Mouse (Mus musculus) midbrain, embryonic 11.5 days (tissue): Measurements from ENCODE around the gene Elmo1. TPM values are rescaled to one million over a fixed set of nuclear protein-coding genes. Genes with fewer than 3 reads are reported as not detected.
A peak's percentile ranks its signal among the peaks of the same experiment; 100 is the strongest.

Experiments
- ATAC-seq: fragments of 200-750 bp; cut with Nextera tagmentation; 2 replicates; pipeline ENCODE4 v1.8.0; 2017; ENCODE audit warnings: moderate TSS enrichment, moderate library complexity; ENCODE audit not compliant: low FRiP score
- DNase-seq: peaks from one replicate; pipeline ENCODE4 v3.0.0; 2015; ENCODE audit warnings: low spot score; ENCODE audit errors: missing footprints
- H3K27ac ChIP-seq: fragments of 300-500 bp; sonication (generic); 2 replicates; pipeline ENCODE4 v1.5.1; 2014; ENCODE audit warnings: low read depth, low read length
- H3K27me3 ChIP-seq: fragments of 300-500 bp; sonication (generic); 2 replicates; pipeline ENCODE4 v1.6.1; 2014; ENCODE audit warnings: mild to moderate bottlenecking, low read length, moderate library complexity, mixed read lengths; ENCODE audit not compliant: control insufficient read depth, insufficient read depth
- H3K36me3 ChIP-seq: fragments of 300-500 bp; sonication (generic); 2 replicates; pipeline ENCODE4 v1.6.1; 2014; ENCODE audit warnings: mild to moderate bottlenecking, low read length, moderate library complexity, mixed read lengths; ENCODE audit not compliant: control insufficient read depth, insufficient read depth
- H3K4me1 ChIP-seq: fragments of 300-500 bp; sonication (generic); 2 replicates; pipeline ENCODE4 v1.6.1; 2014; ENCODE audit warnings: low read length; ENCODE audit not compliant: control insufficient read depth, insufficient read depth
- H3K4me2 ChIP-seq: fragments of 300-500 bp; sonication (generic); 2 replicates; pipeline ENCODE4 v1.6.1; 2014; ENCODE audit warnings: mild to moderate bottlenecking, moderate library complexity
- H3K4me3 ChIP-seq: fragments of 300-500 bp; sonication (generic); 2 replicates; pipeline ENCODE4 v1.5.1; 2014; ENCODE audit warnings: low read depth, low read length
- H3K9ac ChIP-seq: fragments of 300-500 bp; sonication (generic); 2 replicates; pipeline ENCODE4 v1.6.1; 2014; ENCODE audit warnings: low read length
- H3K9me3 ChIP-seq: fragments of 300-500 bp; sonication (generic); 2 replicates; pipeline ENCODE4 v1.6.1; 2016; ENCODE audit warnings: low read length; ENCODE audit not compliant: control insufficient read depth
- WGBS: fragments of 180-500 bp; shearing (Covaris S2); extraction: QIAGEN DNeasy Blood & Tissue Kit; methylation state at CpG from one replicate; pipeline ENCODE4 v1.1.7; 2014; 5-methylcytosine and 5-hydroxymethylcytosine counted together
- polyA plus RNA-seq: library from polyadenylated mRNA; unstranded; fragments of >200 nt; fragmentation: Nextera tagmentation; extraction: Ambion mirVana; gene quantifications from 2 replicates; pipeline ENCODE4 v1.2.1, GENCODE M21; 2014

The Elmo1 gene
- polyA plus RNA-seq, 1 experiment from 2014 or later: 19.1 TPM

DNA sequence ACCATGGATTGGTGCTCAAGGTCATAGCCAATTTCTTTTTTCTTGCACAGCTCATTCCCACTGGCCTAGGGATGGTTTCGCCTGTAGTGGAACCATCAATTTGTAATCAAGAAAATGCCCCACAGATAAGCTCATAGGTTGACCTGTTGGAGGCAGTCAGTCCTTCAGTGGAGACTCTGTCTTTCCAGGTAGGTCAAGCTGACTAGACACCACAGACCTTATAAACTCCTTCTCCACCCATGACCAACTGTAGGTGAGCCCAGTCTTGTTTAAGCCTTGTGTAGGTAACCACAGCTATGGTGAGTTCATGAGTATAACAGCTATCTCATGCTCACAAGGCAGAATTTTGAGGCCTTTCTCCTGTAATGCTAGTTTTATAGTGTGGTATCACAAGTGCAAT is 238.3 kb downstream of the Elmo1 start:
- Histone ChIP-seq H3K27ac (no peak overlapping the region), H3K9ac (no peak overlapping the region), H3K4me2 (no peak overlapping the region), H3K4me1 (no peaks in the 10 kb centered on the region), H3K27me3 (no peaks in the 10 kb centered on the region), H3K4me3 (no peak overlapping the region), H3K36me3 (no peaks in the 10 kb centered on the region), H3K9me3 (no peaks in the 10 kb centered on the region)
- 89% methylated on average over 1 of the region's 1 CpGs for WGBS
- ATAC-seq: no peak
- peak; percentile 69 for DNase-seq

DNA sequence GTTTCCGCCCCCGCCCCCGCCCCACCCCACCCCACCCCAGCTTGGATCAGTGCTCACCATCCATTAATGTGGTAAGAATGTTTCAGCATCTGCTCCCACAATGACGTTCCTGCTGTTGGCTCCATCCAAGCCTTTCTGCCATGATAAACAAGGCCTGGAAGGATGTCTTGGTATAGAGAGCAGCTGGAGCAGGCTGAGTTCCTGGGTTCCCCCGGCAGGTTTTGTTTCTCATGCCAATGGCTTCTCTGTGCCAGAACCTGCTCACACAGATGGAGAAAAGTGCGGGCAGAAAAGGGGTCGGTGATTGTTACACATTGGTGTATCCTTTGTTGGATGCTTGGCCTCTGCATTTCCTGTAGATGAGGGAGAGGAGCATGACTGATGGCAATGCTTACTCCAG is 240.6 kb downstream of the Elmo1 start:
- no peaks in the 10 kb centered on the region for H3K27me3 ChIP-seq
- 89% methylated on average over 7 of the region's 7 CpGs for WGBS
- no peak overlapping the region for H3K4me2 ChIP-seq
- no peak overlapping the region for H3K4me3 ChIP-seq
- no peak overlapping the region for H3K27ac ChIP-seq
- no peak overlapping the region for H3K9ac ChIP-seq
- no peak for ATAC-seq
- H3K36me3 ChIP-seq: no peaks in the 10 kb centered on the region
- no peaks in the 10 kb centered on the region for H3K9me3 ChIP-seq
- no peaks in the 10 kb centered on the region for H3K4me1 ChIP-seq
- peak; percentile 8 for DNase-seq

DNA sequence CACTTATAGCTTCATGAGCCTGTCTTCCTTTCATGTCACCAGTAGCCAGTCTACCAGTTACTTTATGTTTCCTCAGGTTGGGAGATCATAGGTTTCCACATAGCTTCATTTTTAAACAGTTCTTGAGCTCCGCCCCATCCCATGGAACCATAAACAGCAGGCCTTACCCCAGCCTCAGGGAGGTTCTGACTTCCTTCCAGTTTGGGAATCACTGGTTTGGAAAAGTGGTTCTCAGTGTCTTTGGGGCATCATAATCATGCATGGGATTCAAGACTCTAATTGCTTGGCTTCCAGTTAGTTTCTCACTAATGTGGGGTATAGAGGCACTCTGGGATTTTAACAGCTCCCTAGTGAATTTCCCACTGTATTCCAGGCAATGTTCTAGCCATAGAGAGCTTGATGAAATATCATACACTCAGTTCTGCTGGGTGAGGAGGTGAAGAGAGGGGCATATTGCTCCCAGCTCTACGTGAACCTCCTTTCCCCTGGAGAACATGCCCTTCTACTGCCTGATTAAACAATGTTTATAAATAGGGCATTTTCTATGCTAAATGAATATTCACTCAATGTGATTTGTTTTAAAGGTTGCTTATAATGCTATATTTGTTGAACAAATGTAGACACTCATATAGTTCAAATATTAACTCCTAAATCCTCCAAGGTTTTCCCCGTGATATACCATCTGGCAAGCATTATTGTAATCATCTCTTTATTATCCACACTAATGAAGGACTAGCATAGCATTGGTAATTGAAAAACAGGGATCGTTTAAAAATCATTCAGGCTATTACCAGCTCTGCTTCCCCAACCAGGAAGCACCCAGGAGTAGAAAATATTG is 244.9 kb downstream of the Elmo1 start:
- peak; percentile 56 for DNase-seq
- H3K9ac ChIP-seq: no peak overlapping the region
- no peaks in the 10 kb centered on the region for H3K4me1 ChIP-seq
- H3K9me3 ChIP-seq: no peaks in the 10 kb centered on the region
- H3K4me3 ChIP-seq: no peak overlapping the region
- 86% methylated on average over 4 of the region's 4 CpGs for WGBS
- no peaks in the 10 kb centered on the region for H3K27me3 ChIP-seq
- H3K4me2 ChIP-seq: no peak overlapping the region
- no peak for ATAC-seq
- H3K27ac ChIP-seq: no peak overlapping the region
- no peaks in the 10 kb centered on the region for H3K36me3 ChIP-seq

DNA sequence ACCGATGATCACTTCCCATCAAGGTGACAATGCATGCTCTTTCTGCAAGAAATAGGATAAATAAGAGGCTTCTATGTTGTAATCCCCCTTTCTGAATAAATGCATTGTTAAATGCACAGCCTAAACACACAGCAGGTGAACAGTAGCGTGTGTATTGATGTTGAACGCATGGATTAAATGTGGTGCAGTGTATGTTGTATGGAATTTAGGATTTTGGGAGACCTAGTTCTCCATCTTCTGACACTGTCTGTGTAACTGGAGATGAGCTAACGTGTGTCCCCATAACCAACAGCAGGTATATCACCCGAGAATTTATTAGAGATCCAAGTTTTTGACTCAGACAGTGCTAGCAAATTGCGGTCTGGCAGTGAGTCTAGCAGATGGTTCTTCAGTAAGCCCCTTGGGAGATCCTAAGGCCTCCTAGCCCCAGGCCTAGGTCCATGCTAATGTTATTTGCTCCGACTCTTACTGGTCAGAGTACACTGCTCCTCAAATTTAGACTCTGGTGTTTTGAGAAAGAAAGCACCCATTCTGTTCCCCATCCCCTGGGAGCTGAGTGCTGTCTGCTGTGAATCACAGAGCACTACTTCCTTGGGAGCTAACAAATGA is 245.6 kb downstream of the Elmo1 start:
- no peaks in the 10 kb centered on the region for H3K27me3 ChIP-seq
- ATAC-seq: no peak

DNA sequence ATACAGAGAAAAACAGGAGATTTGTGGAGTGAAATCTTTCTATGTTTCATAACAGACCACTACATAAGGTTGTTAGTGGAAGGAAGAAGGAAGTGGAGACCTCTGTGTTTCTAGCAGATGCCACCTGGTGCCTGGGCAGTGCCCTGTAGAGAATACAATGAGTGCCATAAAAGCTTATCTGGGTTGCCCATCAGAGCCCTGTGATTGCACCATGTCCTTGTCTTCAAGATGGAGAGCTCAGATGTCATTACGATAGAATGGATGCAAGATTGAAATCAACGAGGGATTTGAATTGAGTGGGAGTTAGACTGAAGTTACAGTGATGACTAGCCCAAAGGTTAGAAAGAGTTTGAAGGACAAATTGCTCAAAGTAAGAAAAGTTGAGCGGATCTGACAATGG is 252.5 kb downstream of the Elmo1 start:
- no peaks in the 10 kb centered on the region for H3K9me3 ChIP-seq
- no peak overlapping the region for H3K27ac ChIP-seq
- no peak overlapping the region for H3K4me3 ChIP-seq
- H3K9ac ChIP-seq: no peak overlapping the region
- H3K4me1 ChIP-seq: no peaks in the 10 kb centered on the region
- H3K36me3 ChIP-seq: no peaks in the 10 kb centered on the region
- no peak overlapping the region for H3K4me2 ChIP-seq
- ATAC-seq (no peak), DNase-seq (no peak)
- no peaks in the 10 kb centered on the region for H3K27me3 ChIP-seq
- 91% methylated on average over 3 of the region's 3 CpGs for WGBS

More for the DNA sequence above, 245.6 kb downstream of the Elmo1 start:
- H3K9me3 ChIP-seq: no peaks in the 10 kb centered on the region
- no peak overlapping the region for H3K4me2 ChIP-seq
- WGBS: 83% methylated on average over 7 of the region's 7 CpGs
- no peak overlapping the region for H3K27ac ChIP-seq
- H3K4me1 ChIP-seq: no peaks in the 10 kb centered on the region
- DNase-seq: peak; percentile 47
- no peaks in the 10 kb centered on the region for H3K36me3 ChIP-seq
- no peak overlapping the region for H3K4me3 ChIP-seq
- H3K9ac ChIP-seq: no peak overlapping the region

DNA sequence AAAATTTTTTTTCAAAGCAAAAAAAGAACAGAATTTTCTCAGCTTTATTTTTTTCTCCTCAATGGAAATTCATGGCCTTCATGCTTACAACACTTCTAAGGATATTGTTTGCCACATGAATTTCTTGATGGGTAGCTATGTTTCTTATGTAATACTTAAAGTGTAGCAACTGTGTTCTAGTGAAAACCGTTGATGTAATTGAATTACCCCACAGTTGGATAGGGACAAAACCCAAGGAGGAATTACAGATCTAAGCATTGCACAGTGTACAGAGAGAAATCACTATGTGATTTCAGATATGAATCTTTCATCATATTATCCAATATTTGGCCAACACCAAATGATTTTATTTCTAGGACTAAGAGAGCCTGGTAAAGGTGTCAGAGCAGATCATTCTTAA is 259.4 kb downstream of the Elmo1 start:
- Histone ChIP-seq H3K27ac (no peak overlapping the region), H3K4me1 (no peaks in the 10 kb centered on the region; the same call in 1 of the 2 replicates), H3K4me3 (no peak overlapping the region), H3K27me3 (no peaks in the 10 kb centered on the region), H3K36me3 (no peaks in the 10 kb centered on the region), H3K4me2 (no peak overlapping the region), H3K9me3 (no peaks in the 10 kb centered on the region), H3K9ac (no peak overlapping the region)
- WGBS: 90% methylated on average over 1 of the region's 1 CpGs
- ATAC-seq: no peak
- DNase-seq: no peak

DNA sequence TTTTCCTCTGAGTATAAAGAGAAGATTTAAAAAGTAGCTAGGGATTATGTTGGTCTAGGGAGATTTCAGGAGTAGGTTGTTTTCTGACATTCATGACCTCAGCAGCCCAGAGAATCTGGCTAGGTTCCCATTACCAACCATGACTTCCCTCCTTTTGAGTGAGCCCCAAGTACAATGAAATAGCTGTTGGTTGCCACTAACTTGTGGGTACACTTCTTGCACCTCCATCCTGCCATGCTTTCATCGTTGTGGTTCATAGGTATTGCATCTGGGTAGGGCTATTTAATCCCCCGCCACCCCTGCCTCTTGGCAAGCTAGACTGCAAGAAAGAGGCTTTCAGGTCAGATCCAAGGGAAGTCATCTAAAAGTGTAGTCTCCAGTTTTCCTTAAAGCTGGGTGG is 262.2 kb downstream of the Elmo1 start:
- no peak for ATAC-seq
- Histone ChIP-seq H3K27ac (no peak overlapping the region), H3K4me3 (no peak overlapping the region), H3K9me3 (no peaks in the 10 kb centered on the region), H3K9ac (no peak overlapping the region), H3K4me1 (no peaks in the 10 kb centered on the region; the same call in 1 of the 2 replicates), H3K4me2 (no peak overlapping the region), H3K36me3 (no peaks in the 10 kb centered on the region), H3K27me3 (no peaks in the 10 kb centered on the region)
- 96% methylated on average over 2 of the region's 2 CpGs for WGBS
- DNase-seq: no peak

DNA sequence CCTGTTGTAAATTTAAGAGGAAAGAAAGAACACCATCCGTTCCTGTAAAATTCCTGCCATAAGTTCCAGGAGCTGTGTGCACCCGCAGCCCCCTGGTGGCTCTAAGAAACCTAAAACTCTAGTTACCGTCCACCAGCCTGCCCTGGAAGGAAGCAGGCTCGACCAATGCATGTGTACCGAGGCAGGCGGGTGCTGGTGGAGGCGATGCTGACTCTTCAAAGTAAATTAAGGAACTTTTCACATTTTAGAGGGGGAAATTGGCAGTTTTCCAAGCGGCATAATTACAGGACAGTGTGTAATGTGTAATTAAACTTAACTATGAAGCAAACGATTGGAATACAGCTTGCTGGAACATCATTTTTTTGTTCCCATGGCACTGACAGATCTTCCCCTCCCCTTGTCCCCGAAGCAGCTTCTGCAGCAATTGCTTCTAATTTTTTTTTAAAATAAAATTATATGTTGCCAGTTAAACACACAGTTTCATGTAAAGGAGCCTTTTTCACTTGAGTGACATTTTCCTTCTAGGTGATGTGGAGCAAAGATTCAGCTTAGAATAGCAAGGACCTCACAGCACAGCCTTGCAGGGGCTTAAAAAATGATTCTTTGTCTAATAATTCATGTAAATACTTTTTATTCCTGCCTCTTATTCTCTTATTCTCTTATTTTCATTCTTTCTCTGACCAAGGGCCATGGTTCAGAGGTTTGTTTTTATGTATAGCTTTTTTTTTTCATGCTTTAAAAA is 263.6 kb downstream of the Elmo1 start:
- ATAC-seq: peak; percentile 59; the same call in 1 of the 2 replicates
- H3K4me2 ChIP-seq: no peak overlapping the region
- no peaks in the 10 kb centered on the region for H3K27me3 ChIP-seq
- no peak for DNase-seq
- H3K36me3 ChIP-seq: no peaks in the 10 kb centered on the region
- no peak overlapping the region for H3K4me3 ChIP-seq
- no peaks in the 10 kb centered on the region for H3K9me3 ChIP-seq
- WGBS: 52% methylated on average over 10 of the region's 10 CpGs
- H3K9ac ChIP-seq: no peak overlapping the region
- H3K27ac ChIP-seq: 0 out of 2 replicates have a peak overlapping the region, but pooled peaks have one; percentile 35
- H3K4me1 ChIP-seq: no peaks in the 10 kb centered on the region; the same call in 1 of the 2 replicates

DNA sequence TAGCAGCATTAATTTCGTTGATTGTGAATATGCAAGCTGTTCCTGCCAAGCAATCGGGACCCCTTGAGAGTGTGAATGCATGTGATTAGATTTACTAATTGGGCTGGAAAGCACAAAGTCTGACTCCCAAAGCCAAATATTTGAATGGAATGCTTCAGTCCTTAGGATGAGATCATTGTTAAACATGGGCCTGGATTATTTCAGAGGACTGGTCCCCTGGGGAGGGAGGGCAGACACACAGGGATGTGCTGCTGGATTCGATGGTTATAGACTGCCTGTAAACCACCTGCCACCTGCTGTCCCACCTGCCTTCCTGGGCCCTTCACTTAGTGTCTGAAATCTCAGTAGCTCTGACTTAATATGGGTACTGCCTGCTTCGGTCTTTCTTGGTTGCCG is 264.2 kb downstream of the Elmo1 start:
- Histone ChIP-seq H3K9ac (no peak overlapping the region), H3K4me1 (no peaks in the 10 kb centered on the region; the same call in 1 of the 2 replicates), H3K27ac (no peak overlapping the region), H3K4me2 (no peak overlapping the region), H3K4me3 (no peak overlapping the region), H3K27me3 (no peaks in the 10 kb centered on the region), H3K36me3 (no peaks in the 10 kb centered on the region), H3K9me3 (no peaks in the 10 kb centered on the region)
- ATAC-seq (peak; percentile 84), DNase-seq (no peak)
- 56% methylated on average over 5 of the region's 5 CpGs for WGBS
